Mouse (Mus musculus): Measurements from ENCODE around the gene Prkar2a. TPM values are rescaled to one million over a fixed set of nuclear protein-coding genes. Genes with fewer than 3 reads are reported as not detected.

The Prkar2a gene
- total RNA-seq, 1 experiment = 18.2 TPM

GRCm38 (mm10) chr9:108792307-108792706 lies 103.2 kb downstream of the Prkar2a start:
- DNase-seq (ENCODE audit: low read depth, low spot score) = no peak
- peaks cover 4% of the 10 kb centered on the region; the same call in 1 of the 2 replicates for H3K36me3 ChIP-seq (ENCODE audit: control insufficient read depth, insufficient read depth, low read length, poor library complexity, severe bottlenecking)
- H3K9ac ChIP-seq (ENCODE audit: insufficient read depth, low read depth, low read length, poor library complexity, severe bottlenecking) = no peak overlapping the region
- no peaks in the 10 kb centered on the region for H3K9me3 ChIP-seq (ENCODE audit: control insufficient read depth, insufficient read depth, low read depth, low read length)
- in situ Hi-C loops (cut with MboI; ENCODE audit: low sequenced_read_pairs in 2 of 2, unreplicated experiment in 2 of 2) = no loop called here
- no peak for TF ChIP-seq MAFK (IDR thresholded peaks at IDR 0.05; ENCODE audit: insufficient read depth, low read depth, low read length)
- TF ChIP-seq CHD2 (IDR thresholded peaks at IDR 0.05; ENCODE audit: low read depth, low read length) = no peak
- no peak for TF ChIP-seq HCFC1 (IDR thresholded peaks at IDR 0.05; ENCODE audit: borderline replicate concordance, insufficient read depth, low read length)
- no peak for TF ChIP-seq ZNF384 (IDR thresholded peaks at IDR 0.05; ENCODE audit: low read depth, low read length)
- no peak for TF ChIP-seq ZC3H11A (IDR thresholded peaks at IDR 0.05; ENCODE audit: borderline replicate concordance, low read depth, low read length)
- no peak overlapping the region for H3K4me3 ChIP-seq (ENCODE audit: insufficient read depth in 1 of 2, low read depth in 1 of 2, low read length in 2 of 2, poor library complexity in 1 of 2, severe bottlenecking in 1 of 2)
- no peak overlapping the region for H3K27ac ChIP-seq (ENCODE audit: insufficient read depth, low read depth, low read length, poor library complexity, severe bottlenecking)
- peaks cover 2 to 13% of the 10 kb centered on the region in 2 experiments; a peak in 2 of 4 replicates for H3K4me1 ChIP-seq (ENCODE audit: control insufficient read depth in 2 of 2, insufficient read depth in 2 of 2, low read length in 2 of 2, poor library complexity in 1 of 2)

GRCm38 (mm10) chr9:108792730-108793129 lies 103.6 kb downstream of the Prkar2a start:
- in situ Hi-C loops (cut with MboI; ENCODE audit: low sequenced_read_pairs in 2 of 2, unreplicated experiment in 2 of 2) = no loop called here
- Histone ChIP-seq H3K9ac (ENCODE audit: insufficient read depth, low read depth, low read length, poor library complexity, severe bottlenecking) (no peak overlapping the region), H3K36me3 (ENCODE audit: control insufficient read depth, insufficient read depth, low read length, poor library complexity, severe bottlenecking) (peaks cover 5% of the 10 kb centered on the region; the same call in 1 of the 2 replicates), H3K4me3 (ENCODE audit: insufficient read depth in 1 of 2, low read depth in 1 of 2, low read length in 2 of 2, poor library complexity in 1 of 2, severe bottlenecking in 1 of 2) (no peak overlapping the region), H3K27ac (ENCODE audit: insufficient read depth, low read depth, low read length, poor library complexity, severe bottlenecking) (no peak overlapping the region), H3K4me1 (ENCODE audit: control insufficient read depth in 2 of 2, insufficient read depth in 2 of 2, low read length in 2 of 2, poor library complexity in 1 of 2) (peaks cover 2 to 13% of the 10 kb centered on the region in 2 experiments; a peak in 2 of 4 replicates), H3K9me3 (ENCODE audit: control insufficient read depth, insufficient read depth, low read depth, low read length) (no peaks in the 10 kb centered on the region)
- TF ChIP-seq ZC3H11A (IDR thresholded peaks at IDR 0.05; ENCODE audit: borderline replicate concordance, low read depth, low read length) (no peak), ZNF384 (IDR thresholded peaks at IDR 0.05; ENCODE audit: low read depth, low read length) (no peak), HCFC1 (IDR thresholded peaks at IDR 0.05; ENCODE audit: borderline replicate concordance, insufficient read depth, low read length) (no peak), CHD2 (IDR thresholded peaks at IDR 0.05; ENCODE audit: low read depth, low read length) (no peak), MAFK (IDR thresholded peaks at IDR 0.05; ENCODE audit: insufficient read depth, low read depth, low read length) (no peak)
- no peak for DNase-seq (ENCODE audit: low read depth, low spot score)

GRCm38 (mm10) chr9:108795281-108795680 lies 106.2 kb downstream of the Prkar2a start:
- H3K9me3 ChIP-seq (ENCODE audit: control insufficient read depth, insufficient read depth, low read depth, low read length) = no peaks in the 10 kb centered on the region
- H3K36me3 ChIP-seq (ENCODE audit: control insufficient read depth, insufficient read depth, low read length, poor library complexity, severe bottlenecking) = peaks cover 13% of the 10 kb centered on the region
- in situ Hi-C loops (cut with MboI; ENCODE audit: low sequenced_read_pairs in 2 of 2, unreplicated experiment in 2 of 2) = no loop called here
- no peak overlapping the region for H3K4me3 ChIP-seq (ENCODE audit: insufficient read depth in 1 of 2, low read depth in 1 of 2, low read length in 2 of 2, poor library complexity in 1 of 2, severe bottlenecking in 1 of 2)
- H3K27ac ChIP-seq (ENCODE audit: insufficient read depth, low read depth, low read length, poor library complexity, severe bottlenecking) = no peak overlapping the region
- no peak overlapping the region for H3K9ac ChIP-seq (ENCODE audit: insufficient read depth, low read depth, low read length, poor library complexity, severe bottlenecking)
- TF ChIP-seq MAFK (IDR thresholded peaks at IDR 0.05; ENCODE audit: insufficient read depth, low read depth, low read length) (no peak), CHD2 (IDR thresholded peaks at IDR 0.05; ENCODE audit: low read depth, low read length) (no peak), HCFC1 (IDR thresholded peaks at IDR 0.05; ENCODE audit: borderline replicate concordance, insufficient read depth, low read length) (no peak), ZNF384 (IDR thresholded peaks at IDR 0.05; ENCODE audit: low read depth, low read length) (no peak), ZC3H11A (IDR thresholded peaks at IDR 0.05; ENCODE audit: borderline replicate concordance, low read depth, low read length) (no peak)
- DNase-seq (ENCODE audit: low read depth, low spot score) = no peak
- H3K4me1 ChIP-seq (ENCODE audit: control insufficient read depth in 2 of 2, insufficient read depth in 2 of 2, low read length in 2 of 2, poor library complexity in 1 of 2) = peaks cover 2 to 13% of the 10 kb centered on the region in 2 experiments; a peak in 2 of 4 replicates

- in situ Hi-C loops (cut with MboI; ENCODE audit: low sequenced_read_pairs in 2 of 2, unreplicated experiment in 2 of 2) = no loop called here
- peak overlapping the region in 1 of 2 experiments; percentile 43; a peak in 2 of 4 replicates for H3K4me3 ChIP-seq (ENCODE audit: insufficient read depth in 1 of 2, low read depth in 1 of 2, low read length in 2 of 2, poor library complexity in 1 of 2, severe bottlenecking in 1 of 2)
- H3K9ac ChIP-seq (ENCODE audit: insufficient read depth, low read depth, low read length, poor library complexity, severe bottlenecking) = no peak overlapping the region
- DNase-seq (ENCODE audit: low read depth, low spot score) = peak; percentile 31
- H3K4me1 ChIP-seq (ENCODE audit: control insufficient read depth in 2 of 2, insufficient read depth in 2 of 2, low read length in 2 of 2, poor library complexity in 1 of 2) = peaks cover 2 to 13% of the 10 kb centered on the region in 2 experiments; a peak in 2 of 4 replicates
- no peaks in the 10 kb centered on the region for H3K9me3 ChIP-seq (ENCODE audit: control insufficient read depth, insufficient read depth, low read depth, low read length)
- no peak overlapping the region for H3K27ac ChIP-seq (ENCODE audit: insufficient read depth, low read depth, low read length, poor library complexity, severe bottlenecking)
- peaks cover 13% of the 10 kb centered on the region for H3K36me3 ChIP-seq (ENCODE audit: control insufficient read depth, insufficient read depth, low read length, poor library complexity, severe bottlenecking)
- no peak for TF ChIP-seq ZC3H11A (IDR thresholded peaks at IDR 0.05; ENCODE audit: borderline replicate concordance, low read depth, low read length)
- TF ChIP-seq MAFK (IDR thresholded peaks at IDR 0.05; ENCODE audit: insufficient read depth, low read depth, low read length) = no peak
- no peak for TF ChIP-seq HCFC1 (IDR thresholded peaks at IDR 0.05; ENCODE audit: borderline replicate concordance, insufficient read depth, low read length)
- no peak for TF ChIP-seq ZNF384 (IDR thresholded peaks at IDR 0.05; ENCODE audit: low read depth, low read length)
- TF ChIP-seq CHD2 (IDR thresholded peaks at IDR 0.05; ENCODE audit: low read depth, low read length) = no peak
Observed at GRCm38 (mm10) chr9:108795762-108796161, 106.6 kb downstream of the Prkar2a start.

All from ES-E14 (cell line).